Mouse (Mus musculus): ENCODE measurements around the gene Clint1.

GRCm38 (mm10) chr11:45856149-45856516, 4.3 kb downstream of the Clint1 start:
- no peak for TF ChIP-seq POLR2A (IDR thresholded peaks at IDR 0.05; ENCODE audit: low read depth, low read length)
- no peak for TF ChIP-seq CTCF (IDR thresholded peaks at IDR 0.05; ENCODE audit: extremely low read depth, insufficient read length, insufficient replicate concordance, low read depth, low read length)

All from small intestine, adult 2 months (tissue).